Mouse (Mus musculus) layer of hippocampus, adult 2 months (tissue): ENCODE measurements around the gene Aqp11. TPM values are rescaled to one million over a fixed set of nuclear protein-coding genes. Genes with fewer than 3 reads are reported as not detected.

Experiments
- DNase-seq, 2 experiments: peaks; one replicate each; pipeline ENCODE4 v3.0.0; 2022; ENCODE audit warnings: low spot score in 2 of 2
- H3K27ac ChIP-seq: fragments of 200-600 bp; 2 replicates; pipeline ENCODE4 v1.8.1; 2022
- H3K4me3 ChIP-seq: fragments of 200-600 bp; 2 replicates; pipeline ENCODE4 v1.8.1; 2022; ENCODE audit warnings: mild to moderate bottlenecking
- CTCF ChIP-seq: fragments of 200-600 bp; conservative IDR thresholded peaks from 2 replicates; pipeline ENCODE4 v1.8.1; 2022; ENCODE audit warnings: antibody characterized with exemption, mild to moderate bottlenecking, moderate library complexity
- total RNA-seq, 2 experiments: library from RNA; stranded (reverse); gene quantifications; 2 replicates each; pipeline ENCODE4 v1.2.3; 2021

The Aqp11 gene
- total RNA-seq, 2 experiments from 2014 or later: 37.7 to 38.9 TPM

DNA sequence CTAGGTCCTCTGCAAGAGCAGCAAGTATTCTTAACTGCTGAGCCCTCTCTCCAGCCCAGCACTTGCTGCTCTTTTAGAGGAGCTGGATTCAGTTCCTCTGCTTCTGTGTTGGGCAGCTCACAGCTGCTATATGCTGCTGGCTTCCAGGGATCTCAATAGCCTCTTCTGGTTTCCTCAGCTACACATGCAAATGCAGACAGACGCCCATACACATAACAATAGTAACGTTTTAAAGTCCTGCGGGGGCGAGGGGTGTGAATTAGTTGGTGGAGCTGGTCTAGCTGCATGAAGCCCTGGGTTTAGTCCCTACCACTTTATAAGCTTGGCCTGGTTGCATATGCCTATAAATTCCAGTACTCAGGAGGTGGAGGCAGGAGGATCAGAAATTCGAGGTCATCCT, 19.0 kb downstream of the Aqp11 start:
- H3K27ac ChIP-seq: peak overlapping the region; percentile 53
- TF ChIP-seq CTCF: no peak
- no peak overlapping the region for H3K4me3 ChIP-seq
- DNase-seq: no peak

DNA sequence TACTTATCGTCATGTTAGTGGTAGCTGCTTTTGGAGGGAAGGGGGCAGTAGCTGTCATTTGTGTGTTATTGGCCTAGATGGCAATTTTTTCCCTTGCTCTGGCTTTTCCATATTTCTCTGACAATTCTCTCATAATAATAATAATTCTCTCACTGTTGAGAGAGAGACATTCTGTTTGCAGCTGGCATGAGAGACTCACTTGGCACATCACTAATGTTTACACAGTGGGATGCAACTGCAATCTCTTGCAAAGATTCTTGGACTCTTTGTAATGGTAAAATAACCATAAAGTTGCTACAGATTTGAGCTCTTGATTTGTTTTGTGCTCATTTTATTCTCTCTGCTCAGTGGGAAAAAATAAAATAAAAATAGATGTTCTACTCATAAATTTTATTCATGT, 20.8 kb downstream of the Aqp11 start:
- no peak overlapping the region for H3K4me3 ChIP-seq
- no peak for DNase-seq
- TF ChIP-seq CTCF: no peak
- H3K27ac ChIP-seq: peak overlapping the region; percentile 68

DNA sequence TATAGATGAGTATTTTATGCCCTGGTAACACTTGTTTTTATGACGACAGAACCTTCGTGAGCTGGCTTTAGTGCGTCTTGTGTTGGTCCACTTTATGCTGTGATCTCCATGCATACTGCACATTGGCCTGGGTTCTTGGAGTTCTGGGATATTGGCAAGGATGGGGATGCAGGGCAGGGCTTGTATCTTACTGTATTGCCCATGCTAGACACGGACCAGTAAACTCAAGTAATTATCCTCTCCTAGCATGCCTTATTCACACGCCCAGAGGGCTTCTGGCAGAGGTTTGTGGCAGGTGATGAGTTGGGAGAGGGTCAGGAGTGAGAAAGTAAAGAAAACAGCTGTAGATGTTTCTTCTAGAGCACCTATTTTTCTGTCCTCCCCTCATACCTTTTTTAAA, 23.4 kb downstream of the Aqp11 start:
- DNase-seq: no peak
- no peak overlapping the region for H3K4me3 ChIP-seq
- no peak for TF ChIP-seq CTCF
- H3K27ac ChIP-seq: no peak overlapping the region

- peak overlapping the region; percentile 1; the same call in 1 of the 2 replicates for H3K4me3 ChIP-seq
- peak overlapping the region; percentile 85 for H3K27ac ChIP-seq
- peak in 1 of 2 experiments; percentile 39 for DNase-seq
- peak; percentile 14; the same call in 1 of the 2 replicates for TF ChIP-seq CTCF
These were observed 28.9 kb downstream of the Aqp11 start for GRCm38 (mm10) chr7:97709204-97709603.

DNA sequence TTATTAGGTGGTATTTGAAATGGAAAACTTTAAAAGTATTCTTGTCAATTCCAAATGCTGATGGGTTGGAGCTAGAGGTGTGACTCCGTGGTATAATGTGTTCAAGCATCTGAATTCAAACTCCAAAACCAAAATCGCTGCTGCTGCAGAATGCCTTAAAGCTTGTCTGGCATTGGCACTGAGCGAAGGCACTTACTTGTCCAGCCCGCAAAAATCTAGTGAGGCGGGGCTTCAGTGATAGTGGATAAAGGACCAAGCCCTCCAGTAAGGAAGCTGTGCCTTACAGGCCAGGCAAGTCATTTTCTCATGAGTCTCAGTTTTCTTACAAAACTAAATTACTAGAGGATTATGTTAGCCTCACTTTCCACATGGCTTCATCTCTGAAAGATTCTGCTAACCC, 30.3 kb downstream of the Aqp11 start:
- DNase-seq: no peak
- Histone ChIP-seq H3K27ac (peak overlapping the region; percentile 85), H3K4me3 (no peak overlapping the region)
- TF ChIP-seq CTCF: no peak

DNA sequence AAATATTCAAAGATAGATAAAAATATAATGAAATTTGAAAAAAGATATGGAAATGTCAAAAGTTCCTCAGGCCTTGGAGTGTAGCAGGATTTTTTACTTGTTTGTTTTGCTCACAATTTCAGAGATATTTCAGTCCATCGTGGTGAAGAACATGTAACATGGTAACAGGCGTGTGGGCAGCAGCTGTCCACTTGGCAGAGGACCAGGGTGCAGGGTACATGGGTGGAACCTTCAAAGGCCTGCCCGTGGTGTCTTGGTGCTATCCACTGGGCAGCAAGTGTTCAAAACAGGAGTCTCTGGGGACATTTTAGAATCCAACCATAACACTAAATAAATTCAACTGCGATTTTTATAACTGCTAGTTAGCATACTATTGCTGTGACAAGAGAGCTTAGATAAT, 31.0 kb downstream of the Aqp11 start:
- no peak for TF ChIP-seq CTCF
- H3K27ac ChIP-seq: peak overlapping the region; percentile 85
- no peak overlapping the region for H3K4me3 ChIP-seq
- no peak for DNase-seq

GRCm38 (mm10) chr7:97701106-97701505, 37.0 kb downstream of the Aqp11 start:
- Histone ChIP-seq H3K27ac (no peak overlapping the region), H3K4me3 (no peak overlapping the region)
- DNase-seq: no peak
- TF ChIP-seq CTCF: no peak

GRCm38 (mm10) chr7:97700173-97700572, 37.9 kb downstream of the Aqp11 start:
- DNase-seq: no peak
- no peak for TF ChIP-seq CTCF
- H3K4me3 ChIP-seq: no peak overlapping the region
- no peak overlapping the region for H3K27ac ChIP-seq

GRCm38 (mm10) chr7:97696506-97697254, 41.4 kb downstream of the Aqp11 start, which contains the start of gene Clns1a:
Gene Clns1a, plus strand, starts transcription at chr7:97696634.
- H3K4me3 ChIP-seq: peak within 1 kb of the TSS; percentile 100
- peak within 1 kb of the TSS; percentile 91 for H3K27ac ChIP-seq
- peak; percentile 93 for DNase-seq
- TF ChIP-seq CTCF: no peak

DNA sequence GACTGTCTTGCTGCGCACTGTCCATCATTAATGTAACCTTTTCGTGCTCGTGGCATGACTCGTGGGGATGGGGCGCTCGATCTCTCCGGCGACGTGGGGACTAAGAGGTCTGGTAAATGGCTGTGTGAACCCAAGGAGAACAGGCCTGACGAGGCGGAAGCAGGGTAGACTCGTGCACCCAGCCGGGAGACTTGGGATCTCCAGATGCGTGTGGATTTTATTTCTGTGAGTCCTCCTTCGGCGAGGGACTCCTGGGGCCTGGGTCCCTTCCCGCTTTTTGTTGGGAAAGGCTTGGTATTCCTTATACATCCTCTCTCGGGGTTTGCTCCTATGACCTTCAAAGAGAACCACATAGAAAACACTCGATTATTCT, 42.0 kb downstream of the Aqp11 start:
- Histone ChIP-seq H3K4me3 (peak overlapping the region; percentile 100), H3K27ac (peak overlapping the region; percentile 91)
- no peak for TF ChIP-seq CTCF
- no peak for DNase-seq

DNA sequence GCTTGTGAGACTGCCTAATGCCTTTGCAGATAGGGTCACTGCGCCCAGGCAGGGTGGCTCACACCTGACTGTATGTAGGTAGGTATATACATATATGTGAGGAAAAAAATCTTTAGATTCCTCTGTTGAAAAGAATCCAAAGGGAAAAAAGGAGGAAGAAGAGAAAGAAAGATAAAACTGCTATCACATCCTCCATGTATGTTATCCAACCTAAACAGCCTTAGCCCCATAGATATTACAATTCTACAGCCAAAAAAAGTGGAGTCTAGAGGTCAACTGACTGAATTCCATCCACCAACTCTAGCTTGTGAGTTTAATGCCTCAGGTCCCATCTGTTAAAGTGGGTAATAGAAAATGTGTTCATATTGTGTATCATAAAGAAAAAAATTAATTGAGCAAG, 42.6 kb downstream of the Aqp11 start:
- TF ChIP-seq CTCF: no peak
- no peak for DNase-seq
- Histone ChIP-seq H3K27ac (peak overlapping the region; percentile 91), H3K4me3 (peak overlapping the region; percentile 100; the same call in 1 of the 2 replicates)

DNA sequence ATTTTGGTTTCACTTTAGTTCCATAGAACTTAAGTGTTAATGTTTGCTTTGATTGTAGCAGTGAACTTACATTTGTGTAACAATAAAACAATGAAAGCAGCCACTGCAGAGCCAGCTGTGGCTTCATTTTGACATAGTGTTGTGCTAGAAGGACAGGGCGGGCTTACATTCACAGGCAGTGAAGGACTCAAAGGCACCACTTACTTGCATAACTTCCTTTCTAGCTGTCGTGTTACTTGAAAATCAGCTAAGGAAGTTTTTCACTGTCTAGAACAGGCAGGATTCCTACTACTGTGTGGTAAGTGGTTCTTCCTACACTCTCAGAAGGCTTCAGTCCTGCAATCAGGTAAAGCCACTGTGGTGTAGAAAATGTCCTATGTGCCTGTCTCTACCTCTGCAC, 50.3 kb downstream of the Aqp11 start:
- TF ChIP-seq CTCF: no peak
- no peak overlapping the region for H3K4me3 ChIP-seq
- H3K27ac ChIP-seq: no peak overlapping the region
- DNase-seq: no peak

DNA sequence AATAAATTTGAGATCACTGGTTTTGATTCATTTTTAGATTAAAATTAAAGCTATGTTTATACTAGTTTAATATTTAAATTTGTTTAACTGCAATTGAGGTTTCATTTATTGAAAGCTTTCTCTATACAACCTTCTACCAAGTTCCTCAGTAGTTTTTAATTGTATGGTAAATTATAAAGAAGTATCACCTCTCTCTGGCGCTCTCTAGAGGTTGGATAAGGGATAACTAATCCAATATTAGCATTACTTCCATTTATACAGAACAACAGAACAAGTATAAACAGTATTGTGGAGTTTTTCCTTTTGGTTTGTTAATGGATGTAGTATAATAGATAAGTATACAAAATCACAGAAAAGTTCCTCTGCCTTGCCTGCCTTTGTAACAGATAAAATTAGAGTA, 58.9 kb downstream of the Aqp11 start:
- no peak for DNase-seq
- Histone ChIP-seq H3K27ac (no peak overlapping the region), H3K4me3 (no peak overlapping the region)
- TF ChIP-seq CTCF: peak; percentile 90

Other genes starting within 250 kb of the Aqp11 start
- gene Aamdc, start 158.8 kb downstream of the Aqp11 start, total RNA-seq: 10 to 100 TPM; 46.5 to 50.2 TPM
- gene Rsf1, start 158.4 kb downstream of the Aqp11 start, total RNA-seq: 10 to 100 TPM; 46.0 to 50.3 TPM
- gene Clns1a, start 41.7 kb downstream of the Aqp11 start, total RNA-seq: 10 to 100 TPM; 91.0 to 94.3 TPM
- 100 to 1,000 TPM; 209 to 219 TPM for gene Pak1, start 50.3 kb upstream of the Aqp11 start, total RNA-seq
- not detected for gene Gdpd4, start 181.7 kb upstream of the Aqp11 start, total RNA-seq